Mouse (Mus musculus) kidney, postnatal 0 days (tissue): ENCODE measurements around the gene Mipep. TPM values are rescaled to one million over a fixed set of nuclear protein-coding genes. Genes with fewer than 3 reads are reported as not detected.

ENCODE experiments used
- ATAC-seq: fragments of 200-750 bp; cut with Nextera tagmentation; replicated peaks from 2 replicates; pipeline ENCODE4 v1.8.0; 2017; ENCODE audit warnings: low read depth, moderate number of reproducible peaks, moderate TSS enrichment, moderate library complexity; ENCODE audit not compliant: low FRiP score
- DNase-seq: peaks from one replicate; pipeline ENCODE4 v3.0.0-alpha.2; 2016; ENCODE audit warnings: low spot score
- H3K27ac ChIP-seq: fragments of 300-500 bp; sonication (generic); 2 replicates; pipeline ENCODE4 v1.5.1; 2014; ENCODE audit warnings: mild to moderate bottlenecking
- H3K27me3 ChIP-seq: fragments of 300-500 bp; sonication (generic); 2 replicates; pipeline ENCODE4 v1.6.1; 2014; ENCODE audit warnings: low read length, mixed read lengths; ENCODE audit not compliant: insufficient read depth
- H3K36me3 ChIP-seq: fragments of 300-500 bp; sonication (generic); 2 replicates; pipeline ENCODE4 v1.6.1; 2014; ENCODE audit warnings: low read length, mixed read lengths; ENCODE audit not compliant: insufficient read depth
- H3K4me1 ChIP-seq: fragments of 300-500 bp; sonication (generic); replicated peaks from 2 replicates; pipeline ENCODE4 v1.6.1; 2014; ENCODE audit warnings: antibody characterized with exemption, low read length, mixed read lengths; ENCODE audit not compliant: insufficient read depth
- H3K4me2 ChIP-seq: fragments of 300-500 bp; sonication (generic); 2 replicates; pipeline ENCODE4 v1.6.1; 2014; ENCODE audit warnings: mild to moderate bottlenecking, low read length, moderate library complexity, mixed read lengths
- H3K4me3 ChIP-seq: fragments of 300-500 bp; sonication (generic); replicated peaks from 2 replicates; pipeline ENCODE4 v1.5.1; 2014; ENCODE audit warnings: low read depth, low read length
- H3K9ac ChIP-seq: fragments of 300-500 bp; sonication (generic); 2 replicates; pipeline ENCODE4 v1.6.1; 2014; ENCODE audit warnings: low read depth, low read length
- H3K9me3 ChIP-seq: fragments of 300-500 bp; sonication (generic); replicated peaks from 2 replicates; pipeline ENCODE4 v1.6.1; 2016; ENCODE audit warnings: low read length, inconsistent platforms, mixed read lengths
- CTCF ChIP-seq: IDR thresholded peaks from 2 replicates; pipeline ENCODE4 v1.5.1; 2016; ENCODE audit warnings: antibody characterized with exemption, low read depth, mild to moderate bottlenecking, moderate library complexity
- WGBS: fragments of 180-500 bp; shearing (Covaris S2); extraction: QIAGEN DNeasy Blood & Tissue Kit; methylation state at CpG from one replicate; pipeline ENCODE4 v1.1.7; 2014; 5-methylcytosine and 5-hydroxymethylcytosine counted together
- polyA plus RNA-seq: library from polyadenylated mRNA; unstranded; fragments of >200 nt; fragmentation: Nextera tagmentation; extraction: Ambion mirVana; gene quantifications from 2 replicates; pipeline ENCODE4 v1.2.1, GENCODE M21; 2015

The Mipep gene
- polyA plus RNA-seq, 1 experiment from 2014 or later: 18.5 TPM

DNA sequence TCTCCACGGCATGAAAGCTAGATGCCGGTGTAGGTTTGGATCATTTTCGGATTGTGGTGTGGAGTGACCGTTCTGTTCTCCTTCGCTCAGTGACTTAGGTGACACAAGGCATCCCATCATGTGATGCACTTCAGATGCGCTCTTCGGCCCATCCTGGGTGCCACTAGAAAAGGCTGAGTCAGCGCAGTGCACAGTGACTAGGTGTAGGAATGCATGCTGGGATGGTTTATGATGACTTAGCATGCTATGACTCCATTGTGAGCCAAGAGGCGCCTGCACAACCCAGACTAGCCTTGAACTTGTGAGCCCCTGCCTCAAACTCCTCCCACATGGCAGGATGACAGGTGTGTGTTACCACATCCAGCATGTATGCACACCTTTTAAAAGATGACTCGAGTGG is 38.2 kb upstream of the Mipep start:
- H3K9ac ChIP-seq: no peak overlapping the region
- WGBS: 97% methylated on average over 10 of the region's 10 CpGs

GRCm38 (mm10) chr14:60747154-60747870 is 37.1 kb upstream of the Mipep start:
- Histone ChIP-seq H3K9me3 (no peaks in the 10 kb centered on the region), H3K4me2 (no peak overlapping the region), H3K9ac (no peak overlapping the region), H3K4me1 (0 out of 2 replicates have a peak, but pooled peaks cover 3% of the 10 kb centered on the region), H3K27ac (no peak overlapping the region), H3K27me3 (no peaks in the 10 kb centered on the region), H3K4me3 (no peak overlapping the region), H3K36me3 (peaks cover 47% of the 10 kb centered on the region)
- no peak for TF ChIP-seq CTCF
- ATAC-seq: no peak
- DNase-seq: no peak
- WGBS: 88% methylated on average over 21 of the region's 21 CpGs

More for the DNA sequence above, 38.2 kb upstream of the Mipep start:
- no peak for TF ChIP-seq CTCF
- DNase-seq (no peak), ATAC-seq (no peak)
- Histone ChIP-seq H3K4me2 (no peak overlapping the region), H3K4me1 (peaks cover 8% of the 10 kb centered on the region; the same call in 1 of the 2 replicates), H3K9me3 (no peaks in the 10 kb centered on the region), H3K27me3 (no peaks in the 10 kb centered on the region), H3K4me3 (no peak overlapping the region), H3K27ac (no peak overlapping the region), H3K36me3 (peaks cover 49% of the 10 kb centered on the region)

DNA sequence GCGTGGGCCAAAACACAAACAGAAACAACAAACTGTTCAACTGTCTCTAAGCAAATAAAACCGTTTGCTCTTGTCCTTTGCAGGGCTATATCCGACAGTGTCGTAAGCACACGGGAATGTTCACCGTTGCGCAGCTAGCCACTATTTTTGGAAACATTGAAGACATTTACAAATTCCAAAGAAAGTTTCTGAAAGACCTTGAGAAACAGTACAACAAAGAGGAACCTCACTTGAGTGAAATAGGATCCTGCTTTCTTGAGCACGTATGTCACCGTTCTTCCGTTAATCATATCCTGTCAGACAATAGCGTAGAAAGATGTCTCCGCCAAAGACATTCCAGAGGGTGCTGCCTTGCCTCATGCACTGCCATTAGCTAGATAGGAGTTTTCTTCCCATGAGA is 34.5 kb upstream of the Mipep start:
- no peak for ATAC-seq
- Histone ChIP-seq H3K4me2 (no peak overlapping the region), H3K9ac (no peak overlapping the region), H3K9me3 (no peaks in the 10 kb centered on the region), H3K27ac (no peak overlapping the region), H3K4me3 (no peak overlapping the region), H3K4me1 (no peaks in the 10 kb centered on the region), H3K36me3 (peaks cover 52% of the 10 kb centered on the region), H3K27me3 (no peaks in the 10 kb centered on the region)
- no peak for TF ChIP-seq CTCF
- WGBS: 71% methylated on average over 12 of the region's 12 CpGs
- no peak for DNase-seq

- DNase-seq (no peak), ATAC-seq (no peak)
- H3K36me3 ChIP-seq: peaks cover 47% of the 10 kb centered on the region
Observed at GRCm38 (mm10) chr14:60751581-60751980, 32.8 kb upstream of the Mipep start.

GRCm38 (mm10) chr14:60752892-60753800 is 31.2 kb upstream of the Mipep start:
- Histone ChIP-seq H3K27me3 (no peaks in the 10 kb centered on the region), H3K4me3 (no peak overlapping the region), H3K9ac (no peak overlapping the region), H3K27ac (no peak overlapping the region), H3K4me1 (no peaks in the 10 kb centered on the region), H3K9me3 (no peaks in the 10 kb centered on the region), H3K4me2 (no peak overlapping the region), H3K36me3 (peaks cover 45% of the 10 kb centered on the region)
- DNase-seq: no peak
- TF ChIP-seq CTCF: no peak
- no peak for ATAC-seq
- 85% methylated on average over 14 of the region's 14 CpGs for WGBS

More at GRCm38 (mm10) chr14:60751581-60751980, 32.8 kb upstream of the Mipep start:
- H3K4me2 ChIP-seq: no peak overlapping the region
- H3K27me3 ChIP-seq: no peaks in the 10 kb centered on the region
- 89% methylated on average over 16 of the region's 16 CpGs for WGBS
- H3K4me1 ChIP-seq: no peaks in the 10 kb centered on the region
- TF ChIP-seq CTCF: no peak
- H3K4me3 ChIP-seq: no peak overlapping the region
- no peaks in the 10 kb centered on the region for H3K9me3 ChIP-seq
- no peak overlapping the region for H3K9ac ChIP-seq
- H3K27ac ChIP-seq: no peak overlapping the region

- H3K27me3 ChIP-seq: no peaks in the 10 kb centered on the region
- no peaks in the 10 kb centered on the region for H3K4me1 ChIP-seq
- no peaks in the 10 kb centered on the region for H3K9me3 ChIP-seq
- no peak overlapping the region for H3K4me3 ChIP-seq
- DNase-seq (no peak), ATAC-seq (no peak)
- H3K4me2 ChIP-seq: no peak overlapping the region
- H3K9ac ChIP-seq: no peak overlapping the region
- no peak for TF ChIP-seq CTCF
- WGBS: 96% methylated on average over 10 of the region's 10 CpGs
- no peak overlapping the region for H3K27ac ChIP-seq
- peaks cover 50% of the 10 kb centered on the region for H3K36me3 ChIP-seq
Observed at GRCm38 (mm10) chr14:60753801-60754126, 30.6 kb upstream of the Mipep start.
